Mouse (Mus musculus) 3T3-L1 (cell line): ENCODE data around the gene Gm45837.

Experiments
- DNase-seq: peaks from one replicate; pipeline ENCODE4 v3.0.0-alpha.2; 2015; ENCODE audit warnings: low read depth, low spot score

The Gm45837 gene

DNA sequence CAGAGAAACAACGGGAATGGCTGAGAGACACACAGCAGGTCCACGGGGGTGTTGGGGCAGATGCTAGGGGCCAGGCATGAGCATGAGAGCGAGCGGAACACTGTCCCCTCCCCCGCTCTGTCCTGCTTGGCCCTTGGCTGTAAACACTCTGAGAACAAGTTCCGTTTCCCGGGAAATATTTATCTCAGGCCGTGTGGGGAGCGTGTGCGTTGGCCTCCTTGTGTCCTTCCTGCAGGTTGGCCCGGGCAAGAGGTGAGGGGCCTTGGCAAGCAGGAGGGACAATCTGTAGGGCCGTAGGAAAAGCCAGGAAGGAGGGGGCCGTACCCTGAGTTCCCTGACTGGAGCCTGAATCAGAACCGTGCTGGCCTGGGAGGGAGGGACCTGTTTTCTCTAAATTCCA, 54.7 kb downstream of the Gm45837 start:
- no peak for DNase-seq

DNA sequence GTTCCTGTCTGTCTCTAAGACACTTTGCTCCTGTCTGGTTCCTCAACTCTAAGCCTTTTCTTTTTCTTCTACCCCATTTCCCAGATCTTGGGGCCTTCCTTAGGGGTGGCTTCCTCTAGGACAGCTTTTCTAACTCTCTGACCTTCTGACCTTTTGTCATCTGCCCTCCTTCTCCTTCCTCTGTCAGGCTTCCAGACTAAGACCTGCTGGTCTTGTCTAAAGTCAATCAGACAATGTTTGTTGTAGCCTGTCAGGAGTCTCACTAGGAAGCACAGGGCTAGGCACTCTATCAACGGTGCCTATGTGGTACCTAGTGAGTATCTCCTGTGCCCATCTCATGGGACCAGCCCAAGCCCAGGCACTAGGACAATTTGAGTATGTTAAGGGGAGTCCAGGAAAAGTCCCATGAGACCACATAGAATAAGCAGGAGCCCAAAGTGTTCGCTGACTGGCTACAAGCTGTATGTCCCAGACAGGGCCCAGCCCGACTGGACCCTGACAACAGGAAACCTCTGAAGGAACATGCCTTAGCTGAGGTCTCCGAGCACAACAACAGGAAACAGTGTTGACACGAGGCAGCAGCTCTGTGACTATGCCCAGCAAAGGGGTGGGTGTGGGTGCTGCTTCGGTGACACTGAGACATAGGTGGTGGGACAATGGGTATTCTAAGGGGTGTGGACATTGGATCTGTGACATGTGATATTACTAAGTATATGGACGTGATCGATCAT, 55.3 kb downstream of the Gm45837 start:
- no peak for DNase-seq

GRCm38 (mm10) chr7:101466581-101467081, 55.9 kb downstream of the Gm45837 start:
- DNase-seq = peak; percentile 45

GRCm38 (mm10) chr7:101471423-101471822, 60.7 kb downstream of the Gm45837 start:
- peak; percentile 33 for DNase-seq

GRCm38 (mm10) chr7:101471968-101472480, 61.3 kb downstream of the Gm45837 start:
- DNase-seq = no peak

DNA sequence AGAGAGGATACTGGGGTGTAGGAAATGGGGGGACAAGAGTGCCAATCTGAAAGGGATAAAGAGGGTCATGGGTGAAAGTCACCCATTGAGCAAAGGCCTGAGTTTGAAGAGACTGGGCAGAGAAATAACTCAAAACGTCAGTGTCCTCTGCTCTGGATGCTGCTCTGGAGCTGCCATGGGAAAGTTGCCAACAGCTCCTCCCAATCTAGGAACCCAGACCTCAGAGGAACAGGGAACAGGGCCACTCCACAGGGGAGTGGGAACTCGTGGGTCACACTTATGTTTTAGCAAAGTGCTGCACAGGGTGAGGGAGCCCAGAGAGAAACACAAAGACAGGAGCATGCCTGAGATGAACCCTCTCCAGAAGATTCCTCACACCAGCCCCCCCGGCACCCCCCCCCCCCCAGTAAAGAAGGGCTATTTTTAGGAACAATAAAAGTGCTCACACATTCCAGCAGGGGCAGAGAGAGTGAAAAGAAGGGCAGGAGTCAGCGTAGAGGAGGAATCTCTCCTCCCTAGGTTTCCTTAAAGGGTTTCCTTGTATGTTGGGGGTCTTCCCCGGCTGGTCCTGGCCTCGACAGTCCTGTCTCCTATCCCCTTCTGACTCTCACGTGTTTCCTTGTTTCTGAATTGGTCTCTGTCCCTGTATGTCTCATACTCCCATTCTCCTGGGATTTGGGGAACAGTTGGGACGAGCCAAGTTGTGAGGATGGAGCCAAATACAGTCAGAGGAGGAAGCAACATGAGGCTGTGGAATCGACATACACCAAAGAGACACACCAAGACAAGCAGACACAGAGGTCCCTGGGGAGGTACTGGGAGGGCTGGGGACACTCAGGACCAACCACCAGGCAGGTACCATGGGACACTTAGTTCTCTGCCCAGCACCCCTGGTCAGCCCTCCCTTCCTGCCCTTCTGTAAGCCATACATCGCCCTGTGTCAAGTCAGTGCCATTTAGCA, 62.2 kb downstream of the Gm45837 start:
- DNase-seq = peak; percentile 58

- peak; percentile 77 for DNase-seq
Measured at GRCm38 (mm10) chr7:101474399-101474811, 63.7 kb downstream of the Gm45837 start.

GRCm38 (mm10) chr7:101476028-101476427, 65.3 kb downstream of the Gm45837 start:
- no peak for DNase-seq

GRCm38 (mm10) chr7:101476493-101476892, 65.8 kb downstream of the Gm45837 start:
- DNase-seq = no peak

GRCm38 (mm10) chr7:101477200-101477599, 66.5 kb downstream of the Gm45837 start:
- no peak for DNase-seq

DNA sequence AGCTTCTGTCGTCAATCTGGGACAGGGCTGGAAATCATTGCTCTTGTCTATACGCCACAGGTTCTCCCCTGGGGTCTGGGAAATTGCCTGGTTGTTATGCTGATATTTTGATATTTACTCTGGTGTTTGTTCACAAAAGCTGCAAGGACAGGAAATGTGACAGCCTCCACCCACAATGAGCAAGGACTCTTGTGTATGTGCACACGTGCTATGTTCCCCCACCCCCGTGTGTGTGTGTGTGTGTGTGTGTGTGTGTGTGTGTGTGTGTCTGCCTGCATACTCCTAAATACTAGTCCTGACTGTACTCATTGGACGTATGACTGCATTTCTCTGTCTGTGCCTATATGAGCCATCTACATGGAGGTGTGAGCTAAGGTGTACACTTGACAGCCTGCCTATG, 67.4 kb downstream of the Gm45837 start:
- DNase-seq = no peak

DNA sequence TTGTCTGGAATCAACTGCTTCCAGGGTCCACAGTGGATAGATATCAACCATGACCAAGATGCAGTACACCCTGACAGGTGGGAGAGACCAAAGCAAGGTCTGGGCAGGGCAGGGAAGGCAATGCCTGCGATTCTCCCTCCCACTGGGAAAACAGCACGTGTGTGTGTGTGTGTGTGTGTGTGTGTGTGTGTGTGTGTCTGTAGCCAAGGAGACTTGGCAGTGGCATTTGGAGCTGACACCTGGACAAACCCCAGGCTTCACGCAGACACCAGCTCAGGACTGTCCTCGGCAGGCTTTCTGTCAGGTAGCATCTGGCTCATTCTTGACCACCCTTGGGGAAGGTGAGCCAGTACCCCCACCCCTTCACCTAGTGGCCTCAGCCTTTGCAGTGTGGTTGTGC, 69.2 kb downstream of the Gm45837 start:
- no peak for DNase-seq

GRCm38 (mm10) chr7:101480671-101481070, 70.0 kb downstream of the Gm45837 start:
- DNase-seq = no peak

DNA sequence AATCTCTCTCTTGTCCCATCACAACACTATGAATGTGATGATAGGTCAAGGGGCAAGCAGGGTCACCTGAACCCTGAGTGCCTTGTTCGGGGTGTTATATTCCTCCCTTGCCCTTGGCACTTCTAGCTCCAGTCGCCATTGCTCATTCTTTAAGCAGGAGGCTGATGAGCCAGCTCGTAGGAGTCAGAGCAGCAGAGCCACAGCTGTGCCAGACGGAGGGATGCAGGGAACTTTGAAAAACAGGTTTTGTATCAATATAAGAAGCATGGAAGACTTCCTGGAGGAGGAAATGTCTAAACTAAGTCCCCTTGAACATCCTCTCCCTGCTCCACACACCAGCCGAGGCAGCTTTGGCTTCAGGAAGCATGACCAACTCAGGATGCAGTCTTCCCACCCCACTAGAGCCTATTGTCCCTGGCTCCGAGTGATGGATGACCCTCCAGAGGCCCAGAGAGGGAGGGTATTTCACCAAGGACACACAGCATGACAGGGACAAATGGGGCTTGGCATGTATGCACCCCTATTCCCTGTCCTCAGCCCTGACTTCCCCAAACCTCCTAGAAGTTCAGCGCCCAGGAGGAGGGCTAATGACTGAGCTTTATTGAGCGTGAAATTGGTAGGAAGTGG, 71.3 kb downstream of the Gm45837 start:
- DNase-seq = no peak

- no peak for DNase-seq
Measured at GRCm38 (mm10) chr7:101482499-101483081, 71.9 kb downstream of the Gm45837 start.

DNA sequence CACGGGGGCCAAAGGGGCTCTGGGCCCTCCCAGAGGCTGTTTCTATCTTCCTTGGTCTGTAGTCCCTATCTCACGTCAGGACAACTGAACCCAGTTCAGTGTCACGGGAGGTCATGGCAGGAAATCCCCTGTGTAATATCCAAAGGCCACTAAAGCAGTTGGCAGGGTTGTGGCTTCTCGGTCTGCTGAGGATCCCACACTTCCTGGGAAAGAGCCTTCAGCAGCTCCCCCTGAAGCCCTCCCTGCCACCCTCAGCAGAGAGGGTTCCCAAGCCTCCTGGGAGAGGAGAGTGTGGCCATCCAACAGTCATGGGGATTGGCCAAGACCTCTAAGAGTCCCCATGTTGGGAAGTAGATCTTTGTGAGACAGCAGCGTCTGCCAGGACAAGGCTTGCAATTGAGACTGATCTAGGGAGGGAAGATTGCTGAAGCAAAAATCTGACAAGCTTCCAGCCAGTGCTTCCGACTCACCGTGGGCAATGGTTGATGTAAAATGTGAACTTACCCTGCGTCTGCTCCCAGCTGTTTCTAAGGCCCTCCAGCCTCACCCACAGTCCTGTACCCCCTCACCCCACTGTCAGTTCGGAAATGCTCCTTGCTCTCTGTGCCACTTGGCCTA, 72.9 kb downstream of the Gm45837 start:
- DNase-seq = peak; percentile 2

DNA sequence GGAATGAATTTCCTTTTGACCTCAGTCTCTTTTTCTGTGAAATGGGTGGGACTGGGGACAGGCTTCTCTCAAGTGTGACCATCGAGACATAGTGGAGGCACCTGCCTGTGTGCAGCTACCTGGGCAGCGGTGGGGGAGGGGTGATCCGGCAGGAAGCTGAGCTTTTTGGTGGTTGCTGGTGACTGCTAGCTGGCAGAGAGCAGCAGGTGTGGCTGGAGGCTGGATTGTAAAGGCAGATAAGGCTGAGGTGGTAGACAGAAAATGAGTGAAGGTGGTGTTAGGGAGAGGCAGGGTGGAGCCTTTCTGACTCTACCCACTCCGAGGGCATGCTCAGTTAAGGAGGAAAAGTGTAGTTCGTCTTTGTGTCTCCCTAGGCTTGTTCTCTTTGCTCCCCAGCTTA, 76.4 kb downstream of the Gm45837 start:
- DNase-seq = no peak

GRCm38 (mm10) chr7:101490952-101491351, 80.3 kb downstream of the Gm45837 start:
- DNase-seq = no peak

GRCm38 (mm10) chr7:101498385-101498784, 87.7 kb downstream of the Gm45837 start:
- no peak for DNase-seq

DNA sequence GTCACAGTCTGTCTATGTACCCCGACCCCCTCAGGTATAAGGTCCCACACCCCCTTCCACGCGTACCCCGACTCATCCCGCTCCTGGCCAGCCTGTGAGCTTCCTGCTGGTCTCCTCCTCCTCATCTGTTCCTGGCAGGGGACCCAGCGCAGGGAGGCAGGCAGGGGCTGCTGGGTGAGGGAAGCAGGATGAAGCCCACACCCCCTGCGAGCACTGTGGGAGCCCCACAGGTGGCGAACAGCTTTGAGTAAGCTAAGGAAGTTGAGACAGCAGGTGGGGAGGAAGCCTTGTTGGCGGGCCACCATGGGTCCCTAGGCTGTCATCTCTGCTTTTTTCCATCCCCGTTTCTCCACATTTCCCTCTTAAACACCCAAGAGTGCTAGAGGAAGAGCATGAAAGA, 88.6 kb downstream of the Gm45837 start:
- no peak for DNase-seq

DNA sequence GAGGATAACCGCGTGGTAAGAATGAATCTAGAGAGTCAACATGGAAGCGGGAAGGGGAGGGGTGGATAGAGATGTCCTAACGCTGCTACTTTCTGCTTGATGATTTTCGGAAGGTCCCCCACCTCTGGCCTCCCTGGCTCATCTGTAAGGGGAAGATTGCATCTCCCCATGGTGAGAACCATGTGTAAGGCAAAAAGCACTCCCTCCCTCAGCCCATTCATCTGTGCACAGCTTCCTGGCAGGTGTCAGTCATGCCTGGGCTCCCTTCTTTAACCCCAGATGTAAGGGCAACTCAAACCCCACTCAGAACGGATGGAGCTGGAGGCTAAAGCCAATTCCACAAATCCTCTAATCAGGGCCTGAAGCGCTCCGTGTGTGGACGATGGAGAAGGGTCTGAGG, 89.0 kb downstream of the Gm45837 start:
- DNase-seq = no peak
